Mouse (Mus musculus) forebrain, embryonic 11.5 days (tissue): Measurements from ENCODE around the gene Hba-a1. TPM values are rescaled to one million over a fixed set of nuclear protein-coding genes. Genes with fewer than 3 reads are reported as not detected.
"Not testable (repeated sequence)": the region's sequence is repeated elsewhere in the genome, so short reads cannot be mapped to it uniquely, and the experiment has no call there.

Source experiments
- ATAC-seq: fragments of 200-750 bp; cut with Nextera tagmentation; replicated peaks from 2 replicates; pipeline ENCODE4 v1.8.0; 2017; ENCODE audit warnings: moderate TSS enrichment; ENCODE audit not compliant: low FRiP score
- DNase-seq: peaks from one replicate; pipeline ENCODE4 v3.0.0-alpha.2; 2017; ENCODE audit warnings: low spot score
- H3K27ac ChIP-seq: fragments of 300-500 bp; sonication (generic); 2 replicates; pipeline ENCODE4 v1.5.1; 2014; ENCODE audit warnings: low read depth, low read length
- H3K27me3 ChIP-seq: fragments of 300-500 bp; sonication (generic); 2 replicates; pipeline ENCODE4 v1.6.1; 2014; ENCODE audit warnings: mild to moderate bottlenecking, low read length, mixed read lengths; ENCODE audit not compliant: control insufficient read depth, insufficient read depth
- H3K36me3 ChIP-seq: fragments of 300-500 bp; sonication (generic); 2 replicates; pipeline ENCODE4 v1.6.1; 2014; ENCODE audit warnings: mild to moderate bottlenecking, low read length, moderate library complexity, mixed read lengths; ENCODE audit not compliant: control insufficient read depth, insufficient read depth
- H3K4me1 ChIP-seq: fragments of 300-500 bp; sonication (generic); replicated peaks from 2 replicates; pipeline ENCODE4 v1.6.1; 2014; ENCODE audit warnings: low read length, mixed read lengths; ENCODE audit not compliant: control insufficient read depth, insufficient read depth
- H3K4me2 ChIP-seq: fragments of 300-500 bp; sonication (generic); 2 replicates; pipeline ENCODE4 v1.6.1; 2014; ENCODE audit warnings: low read depth, mild to moderate bottlenecking, low read length, moderate library complexity, mixed read lengths; ENCODE audit not compliant: severe bottlenecking
- H3K4me3 ChIP-seq: fragments of 300-500 bp; sonication (generic); 2 replicates; pipeline ENCODE4 v1.5.1; 2014; ENCODE audit warnings: low read depth, low read length
- H3K9ac ChIP-seq: fragments of 300-500 bp; sonication (generic); 2 replicates; pipeline ENCODE4 v1.6.1; 2014; ENCODE audit warnings: low read length
- H3K9me3 ChIP-seq: fragments of 300-500 bp; sonication (generic); 2 replicates; pipeline ENCODE4 v1.6.1; 2016; ENCODE audit warnings: low read length, mixed read lengths; ENCODE audit not compliant: control insufficient read depth
- WGBS: fragments of 180-500 bp; shearing (Covaris S2); extraction: QIAGEN DNeasy Blood & Tissue Kit; methylation state at CpG from one replicate; pipeline ENCODE4 v1.1.7; 2014; 5-methylcytosine and 5-hydroxymethylcytosine counted together
- polyA plus RNA-seq: library from polyadenylated mRNA; unstranded; fragments of >200 nt; fragmentation: Nextera tagmentation; extraction: Ambion mirVana; gene quantifications from 2 replicates; pipeline ENCODE4 v1.2.1, GENCODE M21; 2014

Hba-a1 gene
- 3,025 and 3,069 TPM in 2 replicates for polyA plus RNA-seq

DNA sequence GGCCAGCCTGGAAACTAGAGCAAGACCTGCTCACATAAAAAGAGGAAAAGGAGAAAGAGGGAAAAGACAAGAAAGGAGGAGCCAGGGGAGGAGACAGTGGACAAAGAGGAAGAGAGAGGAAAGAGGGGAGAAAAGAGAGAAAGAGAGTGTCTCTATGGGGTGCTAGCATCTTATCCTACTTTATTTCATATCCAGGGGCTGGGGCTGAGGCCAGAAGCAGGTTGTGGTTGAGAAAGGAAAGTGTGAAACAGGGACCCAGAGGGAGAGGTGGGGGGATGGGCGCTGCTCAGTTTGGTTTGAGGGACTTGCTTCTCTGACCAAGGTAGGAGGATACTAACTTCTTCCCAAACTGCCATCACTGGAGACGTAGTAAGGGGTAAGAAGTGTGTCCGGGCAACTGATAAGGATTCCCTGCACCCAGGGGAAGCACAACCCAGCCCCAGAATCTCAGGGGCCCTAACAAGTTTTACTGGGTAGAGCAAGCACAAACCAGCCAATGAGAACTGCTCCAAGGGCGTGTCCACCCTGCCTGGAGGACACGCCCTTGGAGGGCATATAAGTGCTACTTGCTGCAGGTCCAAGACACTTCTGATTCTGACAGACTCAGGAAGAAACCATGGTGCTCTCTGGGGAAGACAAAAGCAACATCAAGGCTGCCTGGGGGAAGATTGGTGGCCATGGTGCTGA, at the start of gene Hba-a1:
Hba-a1 (plus strand) TSS at position 421 of the 687 bp plus-strand sequence.
- ATAC-seq, H3K27ac ChIP-seq, H3K9me3 ChIP-seq, H3K9ac ChIP-seq, H3K36me3 ChIP-seq, DNase-seq, H3K4me1 ChIP-seq, H3K4me3 ChIP-seq, H3K27me3 ChIP-seq, H3K4me2 ChIP-seq: not testable (repeated sequence)
- WGBS = 60% methylated on average over 1 of the region's 5 CpGs

DNA sequence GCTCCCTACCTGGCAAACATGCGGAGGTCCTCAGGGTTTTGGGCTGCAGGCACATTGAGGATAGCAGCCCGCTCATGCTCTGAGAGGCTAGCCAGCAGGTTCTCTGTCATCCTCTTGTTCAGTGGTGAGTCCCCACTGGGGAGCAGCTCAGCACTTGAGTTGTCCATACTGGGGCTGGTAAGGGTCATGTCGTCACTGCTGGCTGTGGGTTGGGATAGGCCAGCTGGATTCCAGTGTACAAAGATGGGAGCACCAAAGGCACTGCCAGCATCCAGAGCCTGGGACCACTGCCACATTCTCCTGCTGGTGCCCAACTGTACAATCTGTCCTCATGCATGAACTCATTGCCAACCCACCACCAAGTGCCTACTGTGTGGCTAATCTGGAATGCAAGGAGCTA, 49.4 kb upstream of the Hba-a1 start:
- H3K4me3 ChIP-seq = no peak overlapping the region
- H3K36me3 ChIP-seq = peaks cover 6% of the 10 kb centered on the region; the same call in 1 of the 2 replicates
- WGBS = 88% methylated on average over 3 of the region's 3 CpGs
- no peak for DNase-seq
- H3K27ac ChIP-seq = no peak overlapping the region
- no peak overlapping the region for H3K9ac ChIP-seq
- no peaks in the 10 kb centered on the region for H3K4me1 ChIP-seq
- H3K27me3 ChIP-seq = no peaks in the 10 kb centered on the region
- no peaks in the 10 kb centered on the region for H3K9me3 ChIP-seq
- no peak overlapping the region for H3K4me2 ChIP-seq
- no peak for ATAC-seq

GRCm38 (mm10) chr11:32234816-32235485, 48.4 kb upstream of the Hba-a1 start:
- no peak for ATAC-seq
- Histone ChIP-seq H3K27ac (no peak overlapping the region), H3K36me3 (peaks cover 6% of the 10 kb centered on the region; the same call in 1 of the 2 replicates), H3K27me3 (no peaks in the 10 kb centered on the region), H3K4me1 (no peaks in the 10 kb centered on the region), H3K4me2 (no peak overlapping the region), H3K4me3 (no peak overlapping the region), H3K9me3 (no peaks in the 10 kb centered on the region), H3K9ac (no peak overlapping the region)
- DNase-seq = no peak
- 94% methylated on average over 6 of the region's 6 CpGs for WGBS

GRCm38 (mm10) chr11:32235646-32236045, 47.7 kb upstream of the Hba-a1 start:
- Histone ChIP-seq H3K27me3 (no peaks in the 10 kb centered on the region), H3K27ac (no peak overlapping the region), H3K36me3 (peaks cover 6% of the 10 kb centered on the region; the same call in 1 of the 2 replicates), H3K4me2 (no peak overlapping the region), H3K4me3 (no peak overlapping the region), H3K9me3 (no peaks in the 10 kb centered on the region), H3K9ac (no peak overlapping the region), H3K4me1 (no peaks in the 10 kb centered on the region)
- 76% methylated on average over 3 of the region's 3 CpGs for WGBS
- no peak for DNase-seq
- ATAC-seq = no peak

GRCm38 (mm10) chr11:32236132-32236531, 47.2 kb upstream of the Hba-a1 start:
- no peak overlapping the region for H3K4me3 ChIP-seq
- H3K4me1 ChIP-seq = no peaks in the 10 kb centered on the region
- 86% methylated on average over 2 of the region's 2 CpGs for WGBS
- no peaks in the 10 kb centered on the region for H3K9me3 ChIP-seq
- no peak overlapping the region for H3K4me2 ChIP-seq
- DNase-seq (no peak), ATAC-seq (no peak)
- H3K36me3 ChIP-seq = peaks cover 6% of the 10 kb centered on the region; the same call in 1 of the 2 replicates
- no peak overlapping the region for H3K27ac ChIP-seq
- no peak overlapping the region for H3K9ac ChIP-seq
- H3K27me3 ChIP-seq = no peaks in the 10 kb centered on the region

DNA sequence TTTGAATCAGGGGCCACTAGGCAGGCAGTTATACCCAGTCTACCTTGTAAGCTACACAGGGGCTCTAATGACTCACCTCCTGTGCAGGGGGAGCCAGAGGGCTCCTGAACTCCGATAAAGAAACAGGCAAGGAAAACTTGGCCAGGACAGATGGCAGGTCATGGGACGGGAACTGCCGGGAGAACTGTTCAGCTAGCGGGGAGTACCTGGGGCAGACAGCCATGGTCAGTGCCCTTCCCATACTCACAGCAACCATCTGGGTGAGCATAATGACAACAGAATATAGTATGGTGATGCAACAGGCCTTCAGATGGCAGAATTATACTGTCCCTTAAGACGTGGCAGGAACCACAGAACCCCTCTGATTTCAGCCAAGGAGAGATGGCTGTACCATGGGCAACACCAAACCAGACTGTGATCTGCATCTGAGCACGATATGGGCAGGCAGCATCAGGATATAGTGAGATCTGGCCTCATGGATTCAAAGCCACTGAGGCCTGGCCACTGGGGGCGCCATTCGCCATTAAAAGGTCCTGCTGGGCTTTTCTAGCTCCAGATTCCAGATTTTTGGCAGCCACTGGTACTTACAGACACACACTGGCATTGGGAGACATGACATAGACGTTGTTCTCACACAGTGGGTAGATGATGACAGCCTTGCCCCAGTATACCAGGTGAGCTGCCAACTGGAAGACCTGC, 46.5 kb upstream of the Hba-a1 start:
- WGBS = 60% methylated on average over 9 of the region's 9 CpGs
- Histone ChIP-seq H3K27ac (no peak overlapping the region), H3K4me2 (no peak overlapping the region), H3K9me3 (no peaks in the 10 kb centered on the region), H3K4me3 (no peak overlapping the region), H3K36me3 (no peaks in the 10 kb centered on the region; the same call in 1 of the 2 replicates), H3K9ac (no peak overlapping the region), H3K4me1 (no peaks in the 10 kb centered on the region), H3K27me3 (no peaks in the 10 kb centered on the region)
- ATAC-seq (no peak; the same call in 1 of the 2 replicates), DNase-seq (peak; percentile 77)

GRCm38 (mm10) chr11:32237411-32237795, 45.9 kb upstream of the Hba-a1 start:
- Histone ChIP-seq H3K9me3 (no peaks in the 10 kb centered on the region), H3K36me3 (no peaks in the 10 kb centered on the region; the same call in 1 of the 2 replicates), H3K27ac (no peak overlapping the region), H3K4me2 (no peak overlapping the region), H3K4me3 (no peak overlapping the region), H3K4me1 (no peaks in the 10 kb centered on the region), H3K9ac (no peak overlapping the region), H3K27me3 (no peaks in the 10 kb centered on the region)
- DNase-seq (no peak), ATAC-seq (no peak)
- WGBS = 91% methylated on average over 3 of the region's 3 CpGs

GRCm38 (mm10) chr11:32238093-32238860, 45.0 kb upstream of the Hba-a1 start:
- no peak overlapping the region for H3K4me3 ChIP-seq
- no peak overlapping the region for H3K9ac ChIP-seq
- DNase-seq = peak; percentile 83
- 67% methylated on average over 5 of the region's 5 CpGs for WGBS
- H3K36me3 ChIP-seq = no peaks in the 10 kb centered on the region; the same call in 1 of the 2 replicates
- H3K27ac ChIP-seq = no peak overlapping the region
- no peak overlapping the region for H3K4me2 ChIP-seq
- H3K27me3 ChIP-seq = no peaks in the 10 kb centered on the region
- peak; percentile 73 for ATAC-seq
- no peaks in the 10 kb centered on the region for H3K9me3 ChIP-seq
- no peaks in the 10 kb centered on the region for H3K4me1 ChIP-seq
